9 mouse cellular contexts compared by ENCODE assay signal in the genomic region with DNA sequence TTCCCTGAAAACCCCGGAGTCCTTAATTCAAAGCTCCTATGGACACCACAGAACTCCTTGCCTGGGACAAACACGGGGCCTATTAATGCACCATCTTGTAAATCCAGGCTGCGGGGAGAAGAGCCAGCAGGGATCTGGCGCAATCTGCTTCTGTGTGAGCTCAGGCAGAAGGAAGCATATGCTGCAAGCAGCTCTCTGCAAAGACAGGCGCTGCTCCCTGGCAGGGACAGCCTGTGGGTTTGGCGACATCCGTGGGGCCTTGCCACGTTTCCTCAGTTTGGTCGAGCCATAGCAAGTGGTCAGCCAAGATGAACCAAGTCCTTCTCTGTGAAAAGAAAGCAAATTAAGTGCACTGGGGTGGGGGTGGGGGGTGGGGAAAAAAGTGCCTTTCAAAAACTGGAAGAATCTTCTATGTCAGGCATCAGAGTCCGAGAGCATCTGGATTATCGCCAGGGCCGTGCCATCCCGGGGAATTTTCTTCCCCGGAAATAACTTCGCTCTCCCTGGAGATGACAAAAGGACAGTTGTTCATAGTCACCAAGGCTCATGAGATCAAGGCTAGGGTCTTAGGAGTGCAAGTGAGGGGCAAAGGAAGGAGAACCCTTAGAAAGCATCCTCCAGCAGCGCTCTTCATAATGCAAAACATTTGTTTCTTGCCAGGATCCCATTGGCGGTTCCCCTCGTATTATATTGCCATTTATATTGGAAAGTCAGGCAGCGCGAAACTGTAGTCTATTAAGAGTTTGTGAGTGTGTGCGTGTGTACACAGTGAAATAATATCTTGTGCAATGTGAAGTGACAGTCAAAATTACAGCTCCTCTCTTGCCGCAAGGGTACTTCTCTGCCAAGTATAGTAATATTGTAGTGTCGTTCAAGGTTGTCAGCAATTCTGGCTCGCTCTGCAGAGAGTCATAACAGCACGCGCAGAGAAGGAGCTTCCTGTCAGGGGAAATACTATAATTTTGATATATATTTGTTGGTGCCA.
DNase-seq lines count a peak whose midpoint lies in the region; ATAC-seq and TF ChIP-seq lines count a peak whose summit lies in the region.
"Had no signal": no experiment of that assay in that cellular context is flagged by ENCODE, and none has a peak within 500 bp of the region (broad histone marks: within the 10 kb centered on the region; RNA-seq: fewer than 3 reads in every experiment).

No protein-coding gene starts in this region.

- no peaks in the 10 kb centered on the region for H3K27me3 ChIP-seq in forebrain, embryonic 10.5 days (ENCODE audit: poor library complexity, severe bottlenecking)
- H3K27me3 ChIP-seq in stomach, postnatal 0 days (ENCODE audit: control insufficient read depth, insufficient read depth, low read length), result no peaks in the 10 kb centered on the region

- H3K9ac ChIP-seq in stomach, postnatal 0 days (ENCODE audit: low read length), result no peak overlapping the region
- H3K9ac ChIP-seq: liver, embryonic 14.5 days had no signal

- peaks cover 9% of the 10 kb centered on the region for H3K9me3 ChIP-seq in forebrain, embryonic 10.5 days
- H3K9me3 ChIP-seq in stomach, postnatal 0 days (ENCODE audit: control insufficient read depth, low read length), result no peaks in the 10 kb centered on the region

- intact Hi-C loops in heart, postnatal 25 days (cut with DNase I), result no loop called here
- intact Hi-C loops in left cerebral cortex, adult 2 months (cut with DNase I), result no loop called here

- TF ChIP-seq CTCF in brain, embryonic 14.5 days (IDR thresholded peaks at IDR 0.05; ENCODE audit: borderline replicate concordance, extremely low read depth, insufficient read depth, insufficient read length), result no peak
- no peak for TF ChIP-seq CTCF in left cerebral cortex, adult 2 months (IDR thresholded peaks at IDR 0.05)
- TF ChIP-seq CTCF in stomach, postnatal 0 days (IDR thresholded peaks at IDR 0.05; ENCODE audit: low read depth), result no peak

- ATAC-seq in megakaryocyte progenitor cell, adult 5-6 weeks (replicated peaks; ENCODE audit: poor library complexity), result peak; percentile 83
- no peak for ATAC-seq in stomach, postnatal 0 days (ENCODE audit: low FRiP score, low TSS enrichment)
- ATAC-seq in activated CD4-positive, CD25-positive, alpha-beta regulatory T cell, adult 4 months, result no peak

- peaks cover 40% of the 10 kb centered on the region for H3K4me1 ChIP-seq in forebrain, embryonic 10.5 days
- no peaks in the 10 kb centered on the region for H3K4me1 ChIP-seq in stomach, postnatal 0 days (replicated peaks; ENCODE audit: control insufficient read depth, insufficient read depth)

- peak overlapping the region; percentile 17; the same call in 1 of the 2 replicates for H3K4me2 ChIP-seq in stomach, postnatal 0 days (replicated peaks; ENCODE audit: low read depth)

- peaks cover 7% of the 10 kb centered on the region for H3K36me3 ChIP-seq in forebrain, embryonic 10.5 days (replicated peaks)
- H3K36me3 ChIP-seq in stomach, postnatal 0 days (ENCODE audit: control insufficient read depth, insufficient read depth, low read length), result no peaks in the 10 kb centered on the region

- peak; percentile 73 for DNase-seq in MN1 (ENCODE audit: low spot score)
- peak; percentile 95 for DNase-seq in brain, embryonic 14.5 days (ENCODE audit: low read depth)
- peak; percentile 22 for DNase-seq in forebrain, embryonic 10.5 days (ENCODE audit: extremely low spot score, low spot score)
- DNase-seq in heart, postnatal 25 days (ENCODE audit: low spot score), result peak; percentile 16
- DNase-seq in left cerebral cortex, adult 2 months (ENCODE audit: extremely low spot score in 1 of 2, low spot score in 2 of 2), result peak; percentile 30 to 47
- no peak for DNase-seq in stomach, postnatal 0 days (ENCODE audit: low spot score)

- peak overlapping the region; percentile 18 for H3K4me3 ChIP-seq in forebrain, embryonic 10.5 days
- H3K4me3 ChIP-seq in left cerebral cortex, adult 2 months, result no peak overlapping the region; the same call in 1 of the 2 replicates
- H3K4me3 ChIP-seq in stomach, postnatal 0 days (ENCODE audit: low read depth, low read length), result no peak overlapping the region

- no peak for TF ChIP-seq POLR2A in brain, embryonic 14.5 days (IDR thresholded peaks at IDR 0.05; ENCODE audit: borderline replicate concordance, extremely low read depth, insufficient read depth, insufficient read length, poor library complexity, severe bottlenecking)

- H3K27ac ChIP-seq in forebrain, embryonic 10.5 days, result peak overlapping the region; percentile 78
- H3K27ac ChIP-seq in left cerebral cortex, adult 2 months, result no peak overlapping the region
- H3K27ac ChIP-seq in stomach, postnatal 0 days (replicated peaks), result no peak overlapping the region
- H3K27ac ChIP-seq: liver, embryonic 14.5 days had no signal

- 56% methylated on average over 26 of the region's 26 CpGs for WGBS in forebrain, embryonic 10.5 days
- WGBS in stomach, postnatal 0 days, result 65% methylated on average over 26 of the region's 26 CpGs

- no peak for TF ChIP-seq EP300 in stomach, postnatal 0 days (optimal IDR thresholded peaks at IDR 0.05)
